Mouse (Mus musculus) cerebellum, postnatal 25 days (tissue): ENCODE results near the gene Pla2g15.

Experiments used
- DNase-seq, 2 experiments: peaks; one replicate each; pipeline ENCODE4 v3.0.0; 2021; ENCODE audit warnings: mixed read lengths in 2 of 2

The Pla2g15 gene

GRCm38 (mm10) chr8:106149801-106150652 is at the start of gene Pla2g15:
Gene Pla2g15 (plus strand): TSS chr8:106150399.
- peak; percentile 91 to 93 for DNase-seq

- DNase-seq = no peak
These were observed 47.9 kb upstream of the Pla2g15 start for GRCm38 (mm10) chr8:106102321-106102720.

GRCm38 (mm10) chr8:106103888-106104287 is 46.3 kb upstream of the Pla2g15 start:
- no peak for DNase-seq

- no peak for DNase-seq
These were observed 44.0 kb upstream of the Pla2g15 start for GRCm38 (mm10) chr8:106106193-106106592.

GRCm38 (mm10) chr8:106108080-106108479 is 42.1 kb upstream of the Pla2g15 start:
- no peak for DNase-seq

- peak in 1 of 2 experiments; percentile 21 for DNase-seq
These were observed 41.5 kb upstream of the Pla2g15 start for GRCm38 (mm10) chr8:106108729-106109128.

GRCm38 (mm10) chr8:106112041-106112440 is 38.2 kb upstream of the Pla2g15 start:
- DNase-seq = no peak

GRCm38 (mm10) chr8:106112514-106112913 is 37.7 kb upstream of the Pla2g15 start:
- no peak for DNase-seq

- peak in 1 of 2 experiments; percentile 55 for DNase-seq
These were observed 34.3 kb upstream of the Pla2g15 start for GRCm38 (mm10) chr8:106115897-106116296.

- DNase-seq = no peak
These were observed 26.8 kb upstream of the Pla2g15 start for GRCm38 (mm10) chr8:106123443-106123842.

- DNase-seq = no peak
These were observed 24.1 kb upstream of the Pla2g15 start for GRCm38 (mm10) chr8:106126055-106126454.

GRCm38 (mm10) chr8:106127054-106127453 is 23.1 kb upstream of the Pla2g15 start:
- no peak for DNase-seq

GRCm38 (mm10) chr8:106127882-106128410 is 22.3 kb upstream of the Pla2g15 start:
- DNase-seq = no peak

- no peak for DNase-seq
These were observed 20.8 kb upstream of the Pla2g15 start for GRCm38 (mm10) chr8:106129232-106129930.

GRCm38 (mm10) chr8:106129997-106130396 is 20.2 kb upstream of the Pla2g15 start:
- no peak for DNase-seq

GRCm38 (mm10) chr8:106130505-106130904 is 19.7 kb upstream of the Pla2g15 start:
- DNase-seq = no peak

- no peak for DNase-seq
These were observed 19.2 kb upstream of the Pla2g15 start for GRCm38 (mm10) chr8:106131021-106131420.

GRCm38 (mm10) chr8:106131488-106132222 is 18.5 kb upstream of the Pla2g15 start:
- DNase-seq = no peak

- DNase-seq = no peak
These were observed 17.8 kb upstream of the Pla2g15 start for GRCm38 (mm10) chr8:106132356-106132755.

GRCm38 (mm10) chr8:106133526-106133925 is 16.7 kb upstream of the Pla2g15 start:
- DNase-seq = no peak

GRCm38 (mm10) chr8:106133946-106134345 is 16.3 kb upstream of the Pla2g15 start:
- DNase-seq = no peak

- no peak for DNase-seq
These were observed 15.2 kb upstream of the Pla2g15 start for GRCm38 (mm10) chr8:106134751-106135571.
